Mouse (Mus musculus): ENCODE results near the gene Fcf1. TPM values are rescaled to one million over a fixed set of nuclear protein-coding genes. Genes with fewer than 3 reads are reported as not detected.
A peak's percentile ranks its signal among the peaks of the same experiment; 100 is the strongest.

Gene Fcf1
- 10 to 100 TPM; 35.0 to 36.0 TPM for total RNA-seq (2021)

- DNase-seq (ENCODE audit: extremely low spot score in 1 of 2, low spot score in 1 of 2): peak; percentile 72 to 85
Measured at GRCm38 (mm10) chr12:84970428-84971096, at the start of gene Fcf1, which contains the start of gene Arel1. Fcf1 (plus strand) TSS chr12:84970897. Arel1 (minus strand) TSS chr12:84970900.

- no peak for DNase-seq (ENCODE audit: extremely low spot score in 1 of 2, low spot score in 1 of 2)
Measured at GRCm38 (mm10) chr12:84921881-84922419, 48.7 kb upstream of the Fcf1 start.

- DNase-seq (ENCODE audit: extremely low spot score in 1 of 2, low spot score in 1 of 2): no peak
Measured at GRCm38 (mm10) chr12:84924324-84924723, 46.4 kb upstream of the Fcf1 start.

GRCm38 (mm10) chr12:84926542-84926941 is 44.2 kb upstream of the Fcf1 start:
- no peak for DNase-seq (ENCODE audit: extremely low spot score in 1 of 2, low spot score in 1 of 2)

GRCm38 (mm10) chr12:84932210-84932609 is 38.5 kb upstream of the Fcf1 start:
- no peak for DNase-seq (ENCODE audit: extremely low spot score in 1 of 2, low spot score in 1 of 2)

GRCm38 (mm10) chr12:84935343-84935742 is 35.4 kb upstream of the Fcf1 start:
- no peak for DNase-seq (ENCODE audit: extremely low spot score in 1 of 2, low spot score in 1 of 2)

GRCm38 (mm10) chr12:84939117-84939516 is 31.6 kb upstream of the Fcf1 start:
- no peak for DNase-seq (ENCODE audit: extremely low spot score in 1 of 2, low spot score in 1 of 2)

GRCm38 (mm10) chr12:84940343-84940742 is 30.4 kb upstream of the Fcf1 start:
- no peak for DNase-seq (ENCODE audit: extremely low spot score in 1 of 2, low spot score in 1 of 2)

- no peak for DNase-seq (ENCODE audit: extremely low spot score in 1 of 2, low spot score in 1 of 2)
Measured at GRCm38 (mm10) chr12:84941717-84942116, 29.0 kb upstream of the Fcf1 start.

- no peak for DNase-seq (ENCODE audit: extremely low spot score in 1 of 2, low spot score in 1 of 2)
Measured at GRCm38 (mm10) chr12:84943006-84943952, 27.4 kb upstream of the Fcf1 start.

GRCm38 (mm10) chr12:84944150-84944812 is 26.4 kb upstream of the Fcf1 start:
- no peak for DNase-seq (ENCODE audit: extremely low spot score in 1 of 2, low spot score in 1 of 2)

GRCm38 (mm10) chr12:84944813-84945553 is 25.7 kb upstream of the Fcf1 start:
- DNase-seq (ENCODE audit: extremely low spot score in 1 of 2, low spot score in 1 of 2): no peak

- DNase-seq (ENCODE audit: extremely low spot score in 1 of 2, low spot score in 1 of 2): no peak
Measured at GRCm38 (mm10) chr12:84947894-84948583, 22.7 kb upstream of the Fcf1 start.

- DNase-seq (ENCODE audit: extremely low spot score in 1 of 2, low spot score in 1 of 2): no peak
Measured at GRCm38 (mm10) chr12:84948584-84949285, 22.0 kb upstream of the Fcf1 start.

GRCm38 (mm10) chr12:84950763-84951162 is 19.9 kb upstream of the Fcf1 start:
- DNase-seq (ENCODE audit: extremely low spot score in 1 of 2, low spot score in 1 of 2): no peak

GRCm38 (mm10) chr12:84951531-84951930 is 19.2 kb upstream of the Fcf1 start:
- DNase-seq (ENCODE audit: extremely low spot score in 1 of 2, low spot score in 1 of 2): no peak

GRCm38 (mm10) chr12:84952351-84952750 is 18.3 kb upstream of the Fcf1 start:
- no peak for DNase-seq (ENCODE audit: extremely low spot score in 1 of 2, low spot score in 1 of 2)

- no peak for DNase-seq (ENCODE audit: extremely low spot score in 1 of 2, low spot score in 1 of 2)
Measured at GRCm38 (mm10) chr12:84956317-84956716, 14.4 kb upstream of the Fcf1 start.
